Mouse (Mus musculus): ENCODE data around the gene Snap47. TPM values are rescaled to one million over a fixed set of nuclear protein-coding genes. Genes with fewer than 3 reads are reported as not detected.
"Not testable (repeated sequence)": the region's sequence is repeated elsewhere in the genome, so short reads cannot be mapped to it uniquely, and the experiment has no call there.

Snap47 gene
- total RNA-seq, 4 experiments from 2014 or later = 364 to 399 (median 383) TPM

DNA sequence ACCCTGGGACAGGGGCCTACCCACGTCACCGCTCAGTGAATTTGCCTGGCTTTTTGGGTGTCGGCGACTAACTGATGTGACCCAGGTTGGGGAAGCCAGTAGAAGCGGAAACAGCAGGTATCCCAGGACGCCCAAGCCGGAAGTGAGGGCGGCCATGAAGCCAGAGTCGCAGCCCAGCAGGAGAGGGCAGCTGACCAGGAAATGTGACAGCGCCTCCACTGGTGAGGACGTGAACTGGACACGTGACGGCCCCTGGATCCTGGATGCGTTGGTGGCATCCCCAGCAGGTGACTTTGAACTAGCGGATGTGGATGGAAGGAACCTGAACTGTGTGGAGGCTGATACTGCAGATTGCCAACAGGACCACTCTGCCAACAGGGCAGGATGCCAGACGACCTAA lies 75.5 kb downstream of the Snap47 start, which contains the start of gene Prss38:
Prss38 (minus strand) TSS at position 183 of the 400 bp plus-strand sequence.
- DNase-seq (ENCODE audit: low spot score in 2 of 2) = no peak

DNA sequence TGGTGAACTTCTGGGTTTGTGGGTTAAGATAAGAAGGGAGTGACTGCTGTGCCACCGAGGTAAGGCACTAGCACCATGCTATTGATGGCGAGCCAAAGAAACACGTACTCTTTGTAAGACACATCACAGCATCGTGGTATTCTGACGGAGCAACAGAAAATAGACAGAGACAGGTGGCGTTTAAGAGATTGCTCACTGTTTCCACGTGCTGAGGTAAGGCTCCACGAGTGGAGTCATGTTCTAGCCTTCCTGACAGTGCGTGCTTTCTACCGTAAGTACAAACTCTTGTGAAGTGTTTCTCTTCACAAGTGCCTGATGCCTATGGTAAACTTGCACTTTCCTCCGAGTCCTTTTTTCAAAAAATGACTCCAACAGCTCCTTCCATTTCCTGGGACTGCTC lies 81.1 kb downstream of the Snap47 start:
- DNase-seq (ENCODE audit: low spot score in 2 of 2) = no peak

DNA sequence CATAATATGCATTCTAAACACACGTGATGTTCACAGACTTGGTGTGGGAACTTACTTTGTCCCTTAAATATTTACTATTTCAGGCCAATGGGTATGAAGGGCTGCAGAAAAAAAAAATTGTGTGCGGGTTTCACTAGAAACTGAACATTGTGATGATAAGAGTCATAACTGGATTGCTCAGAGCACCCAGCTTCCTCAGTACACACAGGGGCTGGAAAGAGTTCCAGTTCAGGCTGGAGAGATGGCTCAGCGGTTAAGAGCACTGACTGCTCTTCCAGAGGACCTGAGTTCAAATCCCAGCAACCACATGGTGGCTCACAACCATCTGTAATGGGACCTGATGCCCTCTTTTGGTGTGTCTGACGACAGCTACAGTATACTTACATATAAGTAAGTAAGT lies 83.0 kb downstream of the Snap47 start:
- not testable (repeated sequence) for DNase-seq (ENCODE audit: low spot score in 2 of 2)

DNA sequence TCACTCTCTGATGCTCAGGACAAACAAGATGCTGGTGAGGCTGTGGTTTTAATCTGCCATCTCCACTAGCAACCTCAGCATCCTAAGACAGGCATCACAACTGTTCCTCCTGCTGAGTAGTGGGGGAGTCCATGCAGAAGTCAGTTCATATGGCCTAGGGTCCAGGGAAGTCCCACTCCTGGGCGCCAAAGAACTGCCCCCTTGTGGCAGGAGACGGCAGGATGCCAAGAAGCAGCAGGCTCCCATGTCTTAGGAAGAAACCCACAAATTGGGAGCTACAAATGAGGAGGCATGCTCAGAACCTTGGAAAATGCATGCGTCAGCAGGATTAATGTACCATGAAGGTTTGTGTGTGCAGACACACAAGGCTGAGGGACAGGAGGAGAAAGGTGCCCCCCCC lies 84.4 kb downstream of the Snap47 start:
- DNase-seq (ENCODE audit: low spot score in 2 of 2) = no peak

DNA sequence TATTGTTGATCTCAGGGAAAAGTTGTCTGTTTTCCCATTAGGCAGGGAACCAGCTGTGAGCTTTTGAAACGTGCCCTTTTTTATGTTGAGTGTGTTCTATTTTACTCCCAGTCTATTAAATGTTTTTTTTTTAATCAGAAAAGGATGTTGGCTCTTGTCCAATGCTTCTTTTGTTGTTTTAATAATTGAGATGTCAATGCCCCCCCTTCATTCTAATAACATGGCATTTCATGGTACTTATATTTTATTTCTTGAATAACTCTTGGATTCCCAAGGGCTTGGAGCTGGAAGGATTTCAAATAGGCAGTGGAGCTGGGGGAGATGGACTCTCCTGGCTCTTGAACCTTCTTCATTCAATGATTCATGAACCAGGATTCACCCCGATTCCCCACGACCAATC lies 85.0 kb downstream of the Snap47 start:
- no peak for DNase-seq (ENCODE audit: low spot score in 2 of 2)

DNA sequence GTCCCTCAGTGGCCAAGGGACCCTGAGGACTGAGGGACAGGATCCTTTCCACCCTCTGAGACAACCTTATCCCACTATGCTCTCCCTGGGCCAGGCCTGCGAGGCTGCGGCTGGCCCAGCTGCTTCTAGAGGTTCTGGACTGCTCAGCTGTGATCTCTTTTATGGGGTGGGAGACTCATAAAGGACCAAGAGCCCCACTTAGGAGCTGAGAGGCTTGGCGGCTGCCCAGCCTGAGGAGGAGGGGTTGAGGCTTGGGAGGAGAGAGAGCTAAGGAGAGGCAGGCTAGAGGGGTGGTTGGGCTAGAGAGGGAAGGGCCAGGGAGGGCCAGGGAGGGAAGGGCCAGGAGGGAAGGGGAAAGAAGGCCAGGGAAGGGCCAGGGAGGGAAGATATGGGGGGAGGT lies 86.6 kb downstream of the Snap47 start:
- DNase-seq (ENCODE audit: low spot score in 2 of 2) = no peak

DNA sequence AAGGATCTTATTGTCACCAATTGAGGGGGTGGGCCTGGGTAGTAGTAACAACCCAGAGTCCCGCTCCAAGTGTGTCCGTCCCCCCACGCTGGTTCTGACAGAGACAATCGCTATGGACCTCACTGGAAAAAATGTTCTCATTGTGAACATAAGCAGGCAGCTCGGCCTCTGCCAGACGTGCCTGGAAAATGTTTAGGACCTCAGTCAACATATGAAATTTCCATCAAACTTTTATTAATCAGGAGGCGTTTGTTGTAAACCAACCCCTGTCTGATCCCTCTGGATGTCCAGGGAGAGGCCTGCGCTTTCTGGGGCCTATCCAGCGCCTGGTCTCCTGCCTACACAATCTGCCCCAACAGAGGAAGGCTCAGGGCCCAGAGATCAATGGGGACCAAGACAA lies 87.0 kb downstream of the Snap47 start:
- DNase-seq (ENCODE audit: low spot score in 2 of 2) = no peak

DNA sequence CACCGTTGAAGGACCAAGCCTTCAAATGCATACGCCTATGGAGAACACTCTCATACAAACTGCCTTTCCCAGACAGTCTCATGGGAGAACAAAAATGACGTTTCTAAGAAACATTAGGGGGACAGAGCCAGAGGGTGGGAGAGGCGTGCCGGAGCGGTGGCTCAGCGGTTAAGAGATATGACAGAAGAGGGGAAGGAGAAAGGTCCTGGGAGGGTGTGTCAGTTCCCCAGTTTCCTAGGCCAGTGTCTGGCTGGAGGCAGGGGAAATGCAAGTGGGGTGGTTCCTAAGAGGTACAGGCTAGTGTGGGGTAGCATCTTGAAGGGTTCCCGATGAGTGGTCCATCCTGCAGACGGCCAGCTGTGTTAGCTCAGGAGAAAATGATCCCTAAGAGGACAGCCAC lies 89.7 kb downstream of the Snap47 start:
- DNase-seq (ENCODE audit: low spot score in 2 of 2) = no peak

Other genes with a start within 250 kb of the Snap47 start
- 10 to 100 TPM; 35.4 to 42.3 (median 39.2) TPM for gene Mrpl55, start 248.7 kb downstream of the Snap47 start, total RNA-seq (2022)
- 10 to 100 TPM; 19.1 to 24.6 (median 20.4) TPM for gene 2310033P09Rik, start 242.9 kb downstream of the Snap47 start, total RNA-seq (2022)
- 100 to 1,000 TPM; 419 to 439 (median 436) TPM for gene Arf1, start 222.9 kb downstream of the Snap47 start, total RNA-seq (2022)
- gene Wnt3a, start 160.4 kb downstream of the Snap47 start, total RNA-seq (2022) = not detected
- 10 to 100 TPM; 14.1 to 15.6 (median 14.9) TPM for gene Wnt9a, start 144.3 kb downstream of the Snap47 start, total RNA-seq (2022)
- not detected for gene Prss38, start 75.5 kb downstream of the Snap47 start, total RNA-seq (2022)
- 10 to 100 TPM; 26.0 to 29.1 (median 26.6) TPM for gene Jmjd4, start 1.1 kb downstream of the Snap47 start, total RNA-seq (2022)
- 1 to 10 TPM; 3.5 to 5.4 (median 4.3) TPM for gene Zfp867, start 21.3 kb upstream of the Snap47 start, total RNA-seq (2022)
- 10 to 100 TPM in 3 of 4 experiments, 1 to 10 TPM in 1; 9.6 to 11.9 (median 10.5) TPM for gene Zkscan17, start 75.6 kb upstream of the Snap47 start, total RNA-seq (2022)
- 1 to 10 TPM; 1.3 to 4.3 (median 1.9) TPM for gene Nlrp3, start 90.4 kb upstream of the Snap47 start, total RNA-seq (2022)
- gene Olfr222, start 125.0 kb upstream of the Snap47 start, total RNA-seq (2022) = not detected
- not detected for gene Olfr223, start 142.1 kb upstream of the Snap47 start, total RNA-seq (2022)
- 100 to 1,000 TPM; 269 to 287 (median 277) TPM for gene Mprip, start 210.1 kb upstream of the Snap47 start, total RNA-seq (2022)

All from left cerebral cortex, adult 8-10 months (tissue).